Mouse (Mus musculus) limb, embryonic 13.5 days (tissue): ENCODE measurements at regions not wholly inside any gene's neighbourhood (a gene's known extent, or its start where the extent isn't known, plus 50 kb on each side); places are given as distances from the start of the nearest gene placed in this dataset.

Experiments
- ATAC-seq: fragments of 200-750 bp; cut with Nextera tagmentation; 2 replicates; pipeline ENCODE4 v1.8.0; 2017; ENCODE audit warnings: low read depth, moderate number of reproducible peaks, moderate TSS enrichment; ENCODE audit not compliant: low FRiP score
- H3K27ac ChIP-seq: fragments of 300-500 bp; sonication (generic); 2 replicates; pipeline ENCODE4 v1.5.1; 2015; ENCODE audit warnings: inconsistent platforms, mild to moderate bottlenecking, moderate library complexity
- H3K27me3 ChIP-seq: fragments of 300-500 bp; sonication (generic); 2 replicates; pipeline ENCODE4 v1.6.1; 2015; ENCODE audit warnings: mild to moderate bottlenecking, inconsistent platforms
- H3K36me3 ChIP-seq: fragments of 300-500 bp; sonication (generic); 2 replicates; pipeline ENCODE4 v1.6.1; 2015; ENCODE audit warnings: inconsistent platforms, mild to moderate bottlenecking, moderate library complexity
- H3K4me1 ChIP-seq: fragments of 300-500 bp; sonication (generic); 2 replicates; pipeline ENCODE4 v1.6.1; 2015; ENCODE audit warnings: inconsistent platforms
- H3K4me2 ChIP-seq: fragments of 300-500 bp; sonication (generic); replicated peaks from 2 replicates; pipeline ENCODE4 v1.6.1; 2015; ENCODE audit warnings: inconsistent platforms, mild to moderate bottlenecking, moderate library complexity
- H3K4me3 ChIP-seq: fragments of 300-500 bp; sonication (generic); 2 replicates; pipeline ENCODE4 v1.5.1; 2015; ENCODE audit warnings: moderate library complexity, mild to moderate bottlenecking, inconsistent platforms
- H3K9ac ChIP-seq: fragments of 300-500 bp; sonication (generic); 2 replicates; pipeline ENCODE4 v1.6.1; 2015; ENCODE audit warnings: mild to moderate bottlenecking, inconsistent platforms
- H3K9me3 ChIP-seq: fragments of 300-500 bp; sonication (generic); 2 replicates; pipeline ENCODE4 v1.6.1; 2016; ENCODE audit warnings: inconsistent platforms
- WGBS: fragments of 180-500 bp; shearing (Covaris S2); methylation state at CpG from one replicate; pipeline ENCODE4 v1.1.7; 2015; 5-methylcytosine and 5-hydroxymethylcytosine counted together

DNA sequence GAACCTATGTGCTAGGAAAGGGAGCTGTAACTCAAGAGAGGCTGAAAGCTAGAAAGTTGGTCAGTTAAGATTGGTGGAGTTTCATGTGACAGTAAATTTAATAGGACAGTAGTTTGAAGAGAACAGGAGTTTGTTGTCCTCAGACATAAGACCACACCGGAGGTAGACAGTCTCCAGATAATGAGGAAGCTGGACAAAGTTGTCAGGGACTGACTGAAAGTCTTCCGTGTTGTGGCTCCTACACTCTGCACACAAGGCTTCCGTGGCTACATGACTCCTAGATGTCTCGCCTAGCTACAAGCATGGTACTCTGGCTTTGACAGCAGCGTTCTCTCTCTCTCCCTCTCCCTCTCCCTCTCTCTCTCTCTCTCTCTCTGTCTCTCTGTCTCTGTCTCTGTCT lies 171.9 kb upstream of the Rreb1 start:
- no peaks in the 10 kb centered on the region for H3K36me3 ChIP-seq
- H3K4me3 ChIP-seq: no peak overlapping the region
- WGBS: 92% methylated on average over 5 of the region's 5 CpGs
- H3K9me3 ChIP-seq: no peaks in the 10 kb centered on the region
- no peak overlapping the region for H3K9ac ChIP-seq
- no peak overlapping the region for H3K27ac ChIP-seq
- no peaks in the 10 kb centered on the region for H3K27me3 ChIP-seq
- H3K4me2 ChIP-seq: no peak overlapping the region
- no peak for ATAC-seq
- H3K4me1 ChIP-seq: no peaks in the 10 kb centered on the region

DNA sequence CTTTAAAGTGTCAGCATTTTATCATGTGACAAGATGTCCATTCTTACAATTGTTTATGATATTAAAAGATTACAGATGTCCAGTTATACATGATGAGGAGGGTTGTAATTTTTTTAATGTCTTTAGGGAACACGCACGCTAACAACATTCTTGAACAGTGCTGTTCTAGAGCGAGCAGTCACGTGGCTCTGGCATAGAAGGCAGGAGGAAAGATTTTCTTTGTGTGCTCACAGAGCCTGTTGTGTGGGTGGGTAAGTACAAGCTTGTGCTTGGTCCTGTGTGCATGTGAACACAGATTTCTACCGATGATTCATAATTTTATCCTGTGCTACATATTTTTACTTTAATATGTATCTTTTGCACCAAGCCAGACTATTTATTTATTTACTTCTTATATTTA lies 169.1 kb upstream of the Rreb1 start:
- Histone ChIP-seq H3K4me1 (no peaks in the 10 kb centered on the region), H3K9ac (no peak overlapping the region), H3K27ac (no peak overlapping the region), H3K27me3 (no peaks in the 10 kb centered on the region), H3K4me3 (no peak overlapping the region), H3K36me3 (no peaks in the 10 kb centered on the region), H3K9me3 (no peaks in the 10 kb centered on the region), H3K4me2 (no peak overlapping the region)
- WGBS: 80% methylated on average over 5 of the region's 5 CpGs
- ATAC-seq: no peak

DNA sequence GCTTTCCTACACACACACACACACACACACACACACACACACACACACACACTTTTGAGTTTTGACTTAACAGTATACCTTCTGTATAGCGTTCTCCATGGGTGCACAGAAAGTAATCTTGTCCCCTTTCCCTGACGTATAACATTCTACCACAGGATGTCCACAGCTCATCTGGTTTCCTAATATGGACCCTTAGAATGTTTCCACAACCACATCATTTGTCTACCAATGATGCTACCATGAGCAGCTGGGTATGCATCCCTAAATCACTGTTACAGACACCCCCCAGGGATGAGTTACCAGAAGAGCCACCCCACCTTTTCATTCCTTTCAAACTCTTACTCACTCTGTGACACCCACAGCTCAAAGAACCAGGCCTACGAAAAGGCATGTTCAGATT lies 166.8 kb upstream of the Rreb1 start:
- Histone ChIP-seq H3K4me2 (no peak overlapping the region), H3K9ac (no peak overlapping the region), H3K4me1 (no peaks in the 10 kb centered on the region), H3K27ac (no peak overlapping the region), H3K36me3 (no peaks in the 10 kb centered on the region), H3K4me3 (no peak overlapping the region), H3K27me3 (no peaks in the 10 kb centered on the region), H3K9me3 (no peaks in the 10 kb centered on the region)
- 89% methylated on average over 3 of the region's 3 CpGs for WGBS
- no peak for ATAC-seq

DNA sequence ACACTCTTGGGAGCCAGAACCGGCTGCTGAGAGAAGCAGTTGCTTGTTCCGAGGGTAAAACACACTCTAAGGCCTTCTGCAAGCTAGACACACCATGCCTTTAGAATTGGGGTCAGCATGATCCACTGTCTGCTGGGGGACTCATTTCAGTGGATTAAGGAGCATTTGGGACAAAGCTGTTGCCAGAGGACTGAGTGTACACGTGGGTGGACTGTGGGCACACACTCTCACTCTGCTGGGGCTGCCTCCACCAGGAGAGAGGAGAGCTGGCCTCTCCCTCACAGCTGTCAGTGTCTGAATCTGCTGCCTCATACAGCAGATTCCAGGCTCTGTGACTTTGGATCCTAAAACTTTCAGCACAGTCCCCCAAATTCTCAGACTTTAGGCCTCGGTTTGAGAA lies 161.2 kb upstream of the Rreb1 start:
- no peak overlapping the region for H3K27ac ChIP-seq
- no peaks in the 10 kb centered on the region for H3K27me3 ChIP-seq
- no peaks in the 10 kb centered on the region for H3K36me3 ChIP-seq
- no peak overlapping the region for H3K4me3 ChIP-seq
- no peak overlapping the region for H3K9ac ChIP-seq
- H3K4me1 ChIP-seq: no peaks in the 10 kb centered on the region
- 74% methylated on average over 4 of the region's 4 CpGs for WGBS
- no peak overlapping the region for H3K4me2 ChIP-seq
- no peak for ATAC-seq
- H3K9me3 ChIP-seq: no peaks in the 10 kb centered on the region

DNA sequence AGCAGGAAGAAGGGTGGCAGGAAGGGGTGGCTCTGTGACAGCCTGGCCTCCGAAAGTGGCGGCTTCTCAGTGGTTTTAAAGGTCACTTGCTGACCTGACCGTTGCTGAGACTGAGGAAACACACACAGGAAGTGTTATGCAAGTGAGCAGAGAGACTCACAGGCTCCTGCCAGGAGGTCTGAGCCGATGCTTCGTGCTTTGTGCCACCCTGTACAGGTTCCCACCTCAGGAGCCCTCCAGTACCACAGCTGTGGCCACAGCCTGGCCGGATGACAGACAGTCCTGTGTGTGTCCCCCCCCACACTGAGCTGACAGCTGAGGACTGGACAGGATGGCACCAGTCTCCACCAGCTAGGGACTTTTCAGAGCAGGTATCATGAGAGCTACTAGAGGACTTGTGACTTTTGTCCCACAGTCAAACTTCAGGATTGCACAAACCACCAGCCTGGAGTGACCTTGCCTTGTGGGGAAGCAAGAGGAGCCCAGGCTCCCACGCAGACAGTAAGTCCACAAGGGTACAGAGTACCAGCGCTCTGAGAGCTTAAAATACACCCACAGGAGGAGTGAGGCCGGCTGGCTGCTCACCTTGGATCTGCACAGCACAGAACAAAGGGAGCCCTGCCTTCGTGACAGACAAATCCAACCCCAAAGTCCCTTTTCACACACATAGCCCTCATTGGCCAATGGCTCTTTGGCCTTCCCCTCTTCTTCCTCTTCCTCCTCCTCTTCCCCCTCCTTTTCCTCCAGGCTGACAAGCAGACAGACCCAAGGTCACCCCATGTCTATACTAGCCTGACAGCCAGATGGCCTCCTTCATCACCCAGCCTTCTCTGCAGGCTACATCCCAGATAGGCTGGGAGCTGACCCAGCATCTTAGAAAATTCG lies 158.1 kb upstream of the Rreb1 start:
- H3K9ac ChIP-seq: no peak overlapping the region

DNA sequence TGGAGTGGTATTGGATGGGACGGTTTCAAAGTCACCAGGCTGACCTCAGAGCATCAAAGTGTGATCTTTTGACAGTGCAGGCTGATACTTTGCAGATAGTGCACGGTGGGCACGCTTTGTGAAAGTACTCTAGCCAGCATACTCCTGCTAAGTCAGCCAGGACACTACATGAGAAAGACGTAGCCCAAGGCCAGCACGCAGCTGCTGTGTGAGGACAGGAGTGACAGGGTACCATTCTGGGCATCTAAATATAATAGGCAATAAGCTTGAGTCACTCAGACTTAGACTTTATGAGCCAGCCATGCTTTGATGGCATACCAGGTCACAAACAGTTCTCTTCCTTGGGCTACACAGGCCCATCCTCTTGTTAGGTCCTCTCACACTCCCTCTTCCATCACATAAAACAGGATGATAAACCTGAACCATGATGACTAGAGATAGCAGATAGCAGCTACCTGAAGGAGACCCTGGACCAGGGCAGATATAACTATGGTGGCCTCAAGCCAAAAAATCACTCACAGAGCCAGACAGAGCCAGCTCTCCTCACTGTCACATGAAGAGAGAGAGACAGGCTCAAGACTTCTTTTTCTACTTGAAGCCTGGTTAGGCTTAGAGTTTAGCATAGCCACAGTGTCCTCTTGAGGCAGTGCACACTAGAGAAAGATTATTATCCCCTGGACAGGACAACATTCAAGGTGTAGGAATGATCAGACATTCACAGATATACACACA lies 156.7 kb upstream of the Rreb1 start:
- WGBS: 81% methylated on average over 5 of the region's 5 CpGs
- no peak overlapping the region for H3K9ac ChIP-seq

More for the DNA sequence above, 158.1 kb upstream of the Rreb1 start:
- H3K9me3 ChIP-seq: no peaks in the 10 kb centered on the region
- H3K4me2 ChIP-seq: no peak overlapping the region
- H3K27ac ChIP-seq: no peak overlapping the region
- no peak; the same call in 1 of the 2 replicates for ATAC-seq
- H3K4me1 ChIP-seq: no peaks in the 10 kb centered on the region
- H3K27me3 ChIP-seq: no peaks in the 10 kb centered on the region
- WGBS: 51% methylated on average over 11 of the region's 11 CpGs
- H3K4me3 ChIP-seq: no peak overlapping the region
- no peaks in the 10 kb centered on the region for H3K36me3 ChIP-seq

DNA sequence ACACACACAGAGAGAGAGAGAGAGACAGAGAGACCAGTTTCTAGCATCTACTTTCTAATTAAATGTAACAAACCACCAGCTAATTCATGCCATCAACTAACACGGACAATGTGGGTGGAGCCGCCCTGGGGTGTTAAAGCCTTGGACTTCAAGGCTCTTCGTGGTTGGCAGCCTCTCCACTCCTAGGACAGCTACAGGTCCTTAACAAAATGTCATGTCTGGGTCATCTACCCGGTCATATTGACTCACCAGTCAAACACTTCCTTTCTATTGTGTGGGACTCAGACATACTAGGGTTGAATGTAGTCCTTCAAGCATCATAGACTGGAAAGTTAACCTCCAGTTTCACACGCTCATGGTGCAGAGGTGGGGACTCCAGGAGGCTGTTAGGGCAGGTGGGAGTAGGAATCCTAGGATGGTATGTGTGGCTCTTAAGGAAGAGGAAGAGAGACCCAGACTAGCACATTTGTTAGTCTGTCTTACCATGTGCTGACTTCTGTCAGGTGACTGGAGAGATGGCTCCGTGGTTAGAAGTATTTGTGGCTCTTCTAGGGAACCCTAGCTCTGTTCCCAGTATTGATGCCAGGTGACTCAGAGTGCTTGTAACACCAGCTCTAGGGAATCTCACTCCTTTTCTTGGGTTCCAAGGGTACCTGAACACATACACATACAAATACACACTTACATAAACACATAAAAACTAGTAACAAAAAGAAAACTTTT lies 155.7 kb upstream of the Rreb1 start:
- H3K4me1 ChIP-seq: no peaks in the 10 kb centered on the region
- no peak overlapping the region for H3K9ac ChIP-seq
- H3K27me3 ChIP-seq: no peaks in the 10 kb centered on the region
- ATAC-seq: no peak
- no peaks in the 10 kb centered on the region for H3K9me3 ChIP-seq
- H3K27ac ChIP-seq: no peak overlapping the region
- WGBS: 67% methylated on average over 6 of the region's 6 CpGs
- no peak overlapping the region for H3K4me2 ChIP-seq
- H3K4me3 ChIP-seq: no peak overlapping the region
- H3K36me3 ChIP-seq: no peaks in the 10 kb centered on the region

More for the DNA sequence above, 156.7 kb upstream of the Rreb1 start:
- no peak overlapping the region for H3K27ac ChIP-seq
- H3K4me3 ChIP-seq: no peak overlapping the region
- no peaks in the 10 kb centered on the region for H3K9me3 ChIP-seq
- no peaks in the 10 kb centered on the region for H3K27me3 ChIP-seq
- H3K4me1 ChIP-seq: no peaks in the 10 kb centered on the region
- no peaks in the 10 kb centered on the region for H3K36me3 ChIP-seq
- ATAC-seq: no peak
- H3K4me2 ChIP-seq: no peak overlapping the region

DNA sequence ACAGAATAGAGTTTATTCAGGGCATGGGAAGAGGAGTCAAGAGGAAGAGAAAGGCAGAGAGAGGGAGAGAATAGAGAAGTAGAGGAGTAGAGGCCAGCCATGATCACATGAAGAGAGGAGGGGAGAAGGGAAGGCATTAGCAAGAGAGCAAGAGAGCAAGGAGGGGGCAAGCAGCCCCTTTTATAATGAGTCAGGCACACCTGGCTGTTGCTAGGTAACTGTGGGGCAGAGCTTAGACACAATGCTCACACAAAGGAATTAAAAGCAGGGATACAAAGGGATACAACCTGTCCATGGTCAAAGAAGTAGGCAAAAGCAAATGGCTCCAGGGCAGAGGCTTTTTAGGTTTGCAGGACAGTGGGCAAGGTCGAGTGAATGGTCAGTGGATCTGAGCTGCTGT lies 153.5 kb upstream of the Rreb1 start:
- H3K27ac ChIP-seq: no peak overlapping the region
- H3K4me2 ChIP-seq: no peak overlapping the region
- H3K27me3 ChIP-seq: no peaks in the 10 kb centered on the region
- H3K36me3 ChIP-seq: no peaks in the 10 kb centered on the region
- H3K4me1 ChIP-seq: peaks cover 18% of the 10 kb centered on the region
- H3K9me3 ChIP-seq: no peaks in the 10 kb centered on the region
- H3K9ac ChIP-seq: no peak overlapping the region
- no peak for ATAC-seq
- no peak overlapping the region for H3K4me3 ChIP-seq
- WGBS: 57% methylated on average over 1 of the region's 1 CpGs

DNA sequence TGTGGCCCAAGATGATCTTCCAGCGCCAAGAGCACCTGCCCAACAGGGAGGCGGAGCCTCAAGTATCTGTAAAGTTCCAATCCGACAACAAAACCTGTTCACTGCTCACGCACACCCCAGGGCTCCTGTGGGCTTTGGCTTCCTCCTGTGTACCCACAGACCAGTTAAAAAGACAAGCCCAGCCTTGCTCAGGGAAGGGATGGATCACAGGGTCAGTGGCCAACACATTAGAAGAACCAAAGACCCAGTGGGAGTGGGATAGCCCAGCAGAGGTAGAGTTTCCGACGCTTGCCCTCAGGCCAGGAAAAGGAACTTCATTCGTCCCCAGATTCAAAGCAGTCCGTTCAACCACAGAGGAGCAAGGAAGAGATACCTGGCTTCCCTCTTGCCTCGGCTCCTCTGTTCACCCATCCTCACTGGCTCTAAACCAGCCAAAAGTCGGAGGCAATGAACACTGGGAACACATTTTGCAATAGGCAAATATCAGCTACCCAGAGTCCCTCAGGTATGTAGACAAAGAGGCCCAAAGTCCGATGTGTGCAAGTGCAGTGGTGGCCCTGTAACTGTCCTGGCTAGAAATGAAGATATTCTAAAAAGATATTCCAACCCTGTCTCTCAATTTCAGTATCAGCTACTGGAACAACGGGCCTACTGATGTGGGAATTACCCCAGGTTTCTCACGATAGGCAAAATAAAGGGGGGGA lies 152.5 kb upstream of the Rreb1 start:
- H3K9me3 ChIP-seq: no peaks in the 10 kb centered on the region
- H3K36me3 ChIP-seq: no peaks in the 10 kb centered on the region
- no peak overlapping the region for H3K4me3 ChIP-seq
- no peak overlapping the region for H3K4me2 ChIP-seq
- no peaks in the 10 kb centered on the region for H3K27me3 ChIP-seq
- ATAC-seq: no peak
- peaks cover 18% of the 10 kb centered on the region for H3K4me1 ChIP-seq
- H3K9ac ChIP-seq: no peak overlapping the region
- H3K27ac ChIP-seq: no peak overlapping the region
- WGBS: 84% methylated on average over 13 of the region's 13 CpGs

DNA sequence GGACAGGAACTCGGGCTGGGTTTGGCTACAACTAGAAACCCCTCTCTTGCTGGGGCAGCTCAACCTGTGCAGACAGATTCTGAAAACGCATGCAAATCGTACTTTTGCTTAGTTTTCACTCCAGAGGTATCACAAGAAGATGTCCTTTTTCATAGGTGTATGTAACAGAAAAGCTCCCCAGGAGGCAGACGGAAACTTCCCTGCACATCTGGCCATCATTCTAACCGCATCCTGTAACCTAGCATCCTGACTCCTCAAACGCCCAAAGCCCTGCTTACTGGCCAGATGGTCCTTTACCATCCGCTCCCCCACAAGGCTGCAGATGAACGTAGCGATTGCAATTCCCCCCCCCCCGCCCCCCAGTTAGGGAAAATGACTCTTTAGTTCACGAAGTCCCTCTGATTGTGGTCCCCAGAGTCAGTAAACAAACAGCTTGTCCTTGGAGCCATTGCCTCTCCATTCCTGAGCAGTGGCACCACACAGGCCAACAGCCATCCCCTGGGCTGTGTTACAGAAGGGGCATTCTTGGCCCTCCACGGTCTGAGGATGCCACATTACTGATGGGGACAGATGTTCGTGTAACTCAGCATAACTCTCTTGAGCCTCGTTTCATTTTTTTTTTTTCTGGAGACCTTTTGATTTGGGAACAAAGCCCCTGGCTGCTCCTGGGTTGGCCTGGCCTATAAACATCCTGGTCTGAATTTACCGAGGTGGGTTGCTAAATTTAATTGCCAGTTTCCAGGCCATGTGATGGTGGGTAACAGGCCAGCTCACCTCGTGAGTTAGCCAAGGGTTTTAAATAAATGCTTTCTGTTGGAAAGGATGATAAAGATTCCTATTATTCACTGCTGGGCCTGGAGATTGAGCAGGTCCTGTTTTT lies 149.6 kb upstream of the Rreb1 start:
- Histone ChIP-seq H3K9me3 (peaks cover 12% of the 10 kb centered on the region; the same call in 1 of the 2 replicates), H3K9ac (no peak overlapping the region), H3K27me3 (no peaks in the 10 kb centered on the region), H3K4me1 (peaks cover 18% of the 10 kb centered on the region), H3K27ac (peak overlapping the region; percentile 72), H3K4me3 (no peak overlapping the region), H3K36me3 (no peaks in the 10 kb centered on the region), H3K4me2 (no peak overlapping the region)
- 30% methylated on average over 16 of the region's 16 CpGs for WGBS
- ATAC-seq: peak; percentile 59; the same call in 1 of the 2 replicates
